ENCODE assay signal across 31 mouse cellular contexts in genomic region chr4:140023833-140024232, GRCm38 (mm10). TPM values are rescaled to one million over a fixed set of nuclear protein-coding genes. Genes with fewer than 3 reads are reported as not detected.
DNase-seq lines count a peak whose midpoint lies in the region; ATAC-seq and TF ChIP-seq lines count a peak whose summit lies in the region.
"Had no signal": no experiment of that assay in that cellular context is flagged by ENCODE, and none has a peak within 500 bp of the region (broad histone marks: within the 10 kb centered on the region; RNA-seq: fewer than 3 reads in every experiment).

No protein-coding gene starts in this region.

- 50% methylated on average over 6 of the region's 6 CpGs for WGBS in hindbrain, embryonic 13.5 days
- 66% methylated on average over 6 of the region's 6 CpGs for WGBS in hindbrain, embryonic 11.5 days
- WGBS in midbrain, embryonic 16.5 days: 53% methylated on average over 6 of the region's 6 CpGs

- no peak for DNase-seq in hindbrain, embryonic 11.5 days (ENCODE audit: low spot score)
- DNase-seq in layer of hippocampus, adult 2 months (ENCODE audit: low spot score in 2 of 2): no peak
- no peak for DNase-seq in layer of hippocampus, adult 8-10 months (ENCODE audit: low spot score in 2 of 2)
- DNase-seq in retina, postnatal 1 day: peak; percentile 49
- DNase-seq in retina, embryonic 14.5 days (ENCODE audit: low spot score): no peak
- DNase-seq: adrenal gland, postnatal 14 days; cerebellum, adult 11-12 months; cerebellum, adult 9-11 months; embryo, embryonic 11 days; gastrocnemius, postnatal 14 days; heart, postnatal 14 days; kidney, adult 9 months; lung, embryonic 14.5 days; lung, postnatal 14 days; thymus, adult 2 months; thymus, postnatal 4 days had no signal

- ATAC-seq in hindbrain, embryonic 13.5 days (ENCODE audit: low FRiP score): no peak
- no peak for ATAC-seq in hindbrain, embryonic 11.5 days (ENCODE audit: low FRiP score)
- no peak for ATAC-seq in midbrain, embryonic 16.5 days
- no peak for ATAC-seq in monocyte, adult 5-6 weeks (replicated peaks; ENCODE audit: insufficient number of reproducible peaks, low FRiP score, low TSS enrichment, poor library complexity, severe bottlenecking)
- ATAC-seq: CD4-positive, CD25-positive, alpha-beta regulatory T cell, adult 4 months; forebrain, embryonic 13.5 days; intestine, embryonic 15.5 days had no signal

- no peak overlapping the region for H3K4me2 ChIP-seq in hindbrain, embryonic 13.5 days
- H3K4me2 ChIP-seq in hindbrain, embryonic 11.5 days (replicated peaks; ENCODE audit: low read depth, low read length): no peak overlapping the region
- no peak overlapping the region for H3K4me2 ChIP-seq in midbrain, embryonic 16.5 days (ENCODE audit: low read length)
- H3K4me2 ChIP-seq: embryonic facial prominence, embryonic 13.5 days; forebrain, embryonic 13.5 days; hindbrain, embryonic 15.5 days; intestine, embryonic 15.5 days; limb, embryonic 12.5 days; liver, embryonic 15.5 days; lung, embryonic 14.5 days; midbrain, embryonic 12.5 days had no signal

- H3K27ac ChIP-seq in hindbrain, embryonic 13.5 days: 0 out of 2 replicates have a peak overlapping the region, but pooled peaks have one; percentile 30
- no peak overlapping the region for H3K27ac ChIP-seq in hindbrain, embryonic 11.5 days (ENCODE audit: low read depth, low read length)
- H3K27ac ChIP-seq in layer of hippocampus, adult 2 months: peak overlapping the region; percentile 48; the same call in 1 of the 2 replicates
- H3K27ac ChIP-seq in midbrain, embryonic 16.5 days (ENCODE audit: low read length): peak overlapping the region; percentile 12; the same call in 1 of the 2 replicates
- H3K27ac ChIP-seq: embryonic facial prominence, embryonic 13.5 days; forebrain, embryonic 13.5 days; hindbrain, embryonic 15.5 days; intestine, embryonic 15.5 days; left cerebral cortex, adult 2 months; limb, embryonic 12.5 days; liver, embryonic 15.5 days; midbrain, embryonic 12.5 days had no signal

- no peaks in the 10 kb centered on the region for H3K36me3 ChIP-seq in hindbrain, embryonic 13.5 days
- H3K36me3 ChIP-seq in hindbrain, embryonic 11.5 days (ENCODE audit: control insufficient read depth, insufficient read depth, low read length): no peaks in the 10 kb centered on the region
- no peaks in the 10 kb centered on the region for H3K36me3 ChIP-seq in midbrain, embryonic 16.5 days (ENCODE audit: control insufficient read depth, insufficient read depth, low read length)
- H3K36me3 ChIP-seq: embryonic facial prominence, embryonic 13.5 days; hindbrain, embryonic 15.5 days; intestine, embryonic 15.5 days; limb, embryonic 12.5 days; liver, embryonic 15.5 days; midbrain, embryonic 12.5 days had no signal

- H3K9ac ChIP-seq in hindbrain, embryonic 13.5 days: no peak overlapping the region
- no peak overlapping the region for H3K9ac ChIP-seq in hindbrain, embryonic 11.5 days (ENCODE audit: low read depth, low read length)
- no peak overlapping the region for H3K9ac ChIP-seq in midbrain, embryonic 16.5 days (ENCODE audit: low read depth, low read length)
- H3K9ac ChIP-seq: embryonic facial prominence, embryonic 13.5 days; forebrain, embryonic 13.5 days; hindbrain, embryonic 15.5 days; intestine, embryonic 15.5 days; limb, embryonic 12.5 days; liver, embryonic 15.5 days; lung, embryonic 14.5 days; midbrain, embryonic 12.5 days had no signal

- H3K4me1 ChIP-seq in hindbrain, embryonic 13.5 days (replicated peaks): peaks cover 14% of the 10 kb centered on the region; the same call in 1 of the 2 replicates
- no peaks in the 10 kb centered on the region for H3K4me1 ChIP-seq in hindbrain, embryonic 11.5 days (replicated peaks; ENCODE audit: control insufficient read depth, insufficient read depth, low read length)
- H3K4me1 ChIP-seq in midbrain, embryonic 16.5 days (ENCODE audit: control insufficient read depth, insufficient read depth, low read length): no peaks in the 10 kb centered on the region
- H3K4me1 ChIP-seq: embryonic facial prominence, embryonic 13.5 days; hindbrain, embryonic 15.5 days; intestine, embryonic 15.5 days; limb, embryonic 12.5 days; liver, embryonic 15.5 days had no signal

- peaks cover 4% of the 10 kb centered on the region; the same call in 1 of the 2 replicates for H3K9me3 ChIP-seq in hindbrain, embryonic 13.5 days
- H3K9me3 ChIP-seq in hindbrain, embryonic 11.5 days (ENCODE audit: control insufficient read depth, low read length): no peaks in the 10 kb centered on the region
- no peaks in the 10 kb centered on the region for H3K9me3 ChIP-seq in midbrain, embryonic 16.5 days (replicated peaks; ENCODE audit: control insufficient read depth, low read length, poor library complexity, severe bottlenecking)
- H3K9me3 ChIP-seq: forebrain, embryonic 13.5 days; hindbrain, embryonic 15.5 days; intestine, embryonic 15.5 days; limb, embryonic 12.5 days; liver, embryonic 15.5 days; midbrain, embryonic 12.5 days had no signal

- no peak overlapping the region for H3K4me3 ChIP-seq in hindbrain, embryonic 13.5 days
- no peak overlapping the region for H3K4me3 ChIP-seq in hindbrain, embryonic 11.5 days (ENCODE audit: low read depth, low read length)
- H3K4me3 ChIP-seq in layer of hippocampus, adult 2 months: no peak overlapping the region
- H3K4me3 ChIP-seq in midbrain, embryonic 16.5 days (ENCODE audit: low read depth, low read length): no peak overlapping the region
- H3K4me3 ChIP-seq: embryonic facial prominence, embryonic 13.5 days; forebrain, embryonic 13.5 days; hindbrain, embryonic 15.5 days; intestine, embryonic 15.5 days; left cerebral cortex, adult 2 months; limb, embryonic 12.5 days; liver, embryonic 15.5 days; midbrain, embryonic 12.5 days had no signal

- no peak for TF ChIP-seq CTCF in layer of hippocampus, adult 2 months (conservative IDR thresholded peaks at IDR 0.05)

- peaks cover 19% of the 10 kb centered on the region for H3K27me3 ChIP-seq in hindbrain, embryonic 13.5 days
- no peaks in the 10 kb centered on the region for H3K27me3 ChIP-seq in hindbrain, embryonic 11.5 days (ENCODE audit: control insufficient read depth, insufficient read depth, low read length)
- H3K27me3 ChIP-seq in midbrain, embryonic 16.5 days (ENCODE audit: control insufficient read depth, insufficient read depth, low read depth, low read length): no peaks in the 10 kb centered on the region
- H3K27me3 ChIP-seq: hindbrain, embryonic 15.5 days; intestine, embryonic 15.5 days; liver, embryonic 15.5 days; midbrain, embryonic 12.5 days had no signal

RNA-seq across cellular contexts. Expression of gene Klhdc7a, which starts 56.0 kb away (rescaled TPM):
- 0.47 and 0.61 TPM in 2 replicates for polyA plus RNA-seq in hindbrain, embryonic 13.5 days (2015; fragmentation: Nextera tagmentation; extraction: Ambion mirVana)
- 0.29 and 0.46 TPM in 2 replicates for polyA plus RNA-seq in hindbrain, embryonic 11.5 days (2014; fragmentation: Nextera tagmentation; extraction: Ambion mirVana)
- 1 to 10 TPM; 9.3 to 9.6 TPM for total RNA-seq in layer of hippocampus, adult 2 months (2021)
- total RNA-seq in layer of hippocampus, adult 8-10 months (2022): 10 to 100 TPM in 1 of 4 experiments, 1 to 10 TPM in 3; 8.2 to 10.8 (median 9.0) TPM
- 0.34 and 0.39 TPM in 2 replicates for polyA plus RNA-seq in midbrain, embryonic 16.5 days (2015; fragmentation: Nextera tagmentation; extraction: Ambion mirVana)
- not detected in 3 replicates for total RNA-seq in monocyte, adult 5-6 weeks (2017)
- total RNA-seq: granulocyte monocyte progenitor cell, adult 5-6 weeks; megakaryocyte progenitor cell, adult 5-6 weeks had no signal
- polyA plus RNA-seq: heart, embryonic 14.5 days; limb, embryonic 12.5 days had no signal
